Mouse (Mus musculus): ENCODE data around the gene Rgl1. TPM values are rescaled to one million over a fixed set of nuclear protein-coding genes. Genes with fewer than 3 reads are reported as not detected.
"Not testable (repeated sequence)": the region's sequence is repeated elsewhere in the genome, so short reads cannot be mapped to it uniquely, and the experiment has no call there.

Rgl1 gene
- polyA plus RNA-seq, 1 experiment from 2014 or later = 18.2 TPM

- peak; percentile 58; the same call in 1 of the 2 replicates for ATAC-seq (ENCODE audit: low FRiP score, low read depth)
- Histone ChIP-seq H3K9ac (replicated peaks) (no peak overlapping the region), H3K4me1 (no peaks in the 10 kb centered on the region), H3K4me2 (replicated peaks) (no peak overlapping the region), H3K36me3 (peaks cover 20% of the 10 kb centered on the region), H3K27ac (replicated peaks) (no peak overlapping the region), H3K9me3 (no peaks in the 10 kb centered on the region), H3K4me3 (no peak overlapping the region), H3K27me3 (no peaks in the 10 kb centered on the region)
- WGBS = 40% methylated on average over 10 of the region's 10 CpGs
These were observed 13.1 kb upstream of the Rgl1 start for GRCm38 (mm10) chr1:152779071-152779737.

GRCm38 (mm10) chr1:152774601-152775000 is 8.4 kb upstream of the Rgl1 start:
- H3K36me3 ChIP-seq = peaks cover 51% of the 10 kb centered on the region
- 93% methylated on average over 3 of the region's 3 CpGs for WGBS
- not testable (repeated sequence) for H3K4me3 ChIP-seq; H3K9ac ChIP-seq (replicated peaks); H3K4me1 ChIP-seq; H3K27me3 ChIP-seq; H3K4me2 ChIP-seq (replicated peaks); H3K9me3 ChIP-seq; H3K27ac ChIP-seq (replicated peaks); ATAC-seq (ENCODE audit: low FRiP score, low read depth)

GRCm38 (mm10) chr1:152771016-152771415 is 4.9 kb upstream of the Rgl1 start:
- H3K27me3 ChIP-seq = no peaks in the 10 kb centered on the region
- no peak overlapping the region for H3K27ac ChIP-seq (replicated peaks)
- no peak for ATAC-seq (ENCODE audit: low FRiP score, low read depth)
- no peak overlapping the region for H3K9ac ChIP-seq (replicated peaks)
- no peak overlapping the region for H3K4me2 ChIP-seq (replicated peaks)
- WGBS = 91% methylated on average over 9 of the region's 9 CpGs
- peaks cover 44% of the 10 kb centered on the region for H3K36me3 ChIP-seq
- peaks cover 5% of the 10 kb centered on the region; the same call in 1 of the 2 replicates for H3K4me1 ChIP-seq
- no peak overlapping the region for H3K4me3 ChIP-seq
- no peaks in the 10 kb centered on the region for H3K9me3 ChIP-seq

GRCm38 (mm10) chr1:152767749-152768488 is 1.8 kb upstream of the Rgl1 start:
- WGBS = 7% methylated on average over 5 of the region's 5 CpGs
- H3K9me3 ChIP-seq = no peaks in the 10 kb centered on the region
- 0 out of 2 replicates have a peak overlapping the region, but pooled peaks have one; percentile 6 for H3K27ac ChIP-seq (replicated peaks)
- H3K9ac ChIP-seq (replicated peaks) = no peak overlapping the region
- peak overlapping the region; percentile 95 for H3K4me2 ChIP-seq (replicated peaks)
- peak overlapping the region; percentile 76 for H3K4me3 ChIP-seq
- no peak for ATAC-seq (ENCODE audit: low FRiP score, low read depth)
- peaks cover 7% of the 10 kb centered on the region; the same call in 1 of the 2 replicates for H3K27me3 ChIP-seq
- peaks cover 12% of the 10 kb centered on the region; the same call in 1 of the 2 replicates for H3K4me1 ChIP-seq
- H3K36me3 ChIP-seq = peaks cover 19% of the 10 kb centered on the region

- peak; percentile 74 for ATAC-seq (ENCODE audit: low FRiP score, low read depth)
- Histone ChIP-seq H3K4me3 (peak overlapping the region; percentile 76), H3K27me3 (peaks cover 7% of the 10 kb centered on the region; the same call in 1 of the 2 replicates), H3K9me3 (no peaks in the 10 kb centered on the region), H3K9ac (replicated peaks) (peak overlapping the region; percentile 86), H3K4me2 (replicated peaks) (peak overlapping the region; percentile 95), H3K27ac (replicated peaks) (peak overlapping the region; percentile 82), H3K4me1 (peaks cover 12% of the 10 kb centered on the region; the same call in 1 of the 2 replicates), H3K36me3 (peaks cover 11% of the 10 kb centered on the region)
- WGBS = 2% methylated on average over 60 of the region's 60 CpGs
These were observed 925 bp upstream of the Rgl1 start for GRCm38 (mm10) chr1:152766804-152767748.

GRCm38 (mm10) chr1:152761791-152762190 is 4.4 kb downstream of the Rgl1 start:
- no peaks in the 10 kb centered on the region for H3K9me3 ChIP-seq
- no peak overlapping the region for H3K4me2 ChIP-seq (replicated peaks)
- ATAC-seq (ENCODE audit: low FRiP score, low read depth) = no peak
- WGBS = 87% methylated on average over 2 of the region's 2 CpGs
- no peaks in the 10 kb centered on the region for H3K36me3 ChIP-seq
- H3K9ac ChIP-seq (replicated peaks) = no peak overlapping the region
- no peak overlapping the region for H3K4me3 ChIP-seq
- no peak overlapping the region for H3K27ac ChIP-seq (replicated peaks)
- H3K27me3 ChIP-seq = peaks cover 7% of the 10 kb centered on the region; the same call in 1 of the 2 replicates
- peaks cover 7% of the 10 kb centered on the region; the same call in 1 of the 2 replicates for H3K4me1 ChIP-seq

- H3K4me2 ChIP-seq (replicated peaks) = no peak within 1 kb of the TSS
- H3K4me3 ChIP-seq = no peak within 1 kb of the TSS
- H3K36me3 ChIP-seq = no peaks in the 10 kb centered on the region
- no peaks in the 10 kb centered on the region for H3K27me3 ChIP-seq
- H3K9ac ChIP-seq (replicated peaks) = no peak within 1 kb of the TSS
- no peak for ATAC-seq (ENCODE audit: low FRiP score, low read depth)
- peaks cover 5% of the 10 kb centered on the region; the same call in 1 of the 2 replicates for H3K4me1 ChIP-seq
- no peaks in the 10 kb centered on the region for H3K9me3 ChIP-seq
- WGBS = 65% methylated on average over 13 of the region's 13 CpGs
- no peak within 1 kb of the TSS for H3K27ac ChIP-seq (replicated peaks)
These were observed 15.7 kb downstream of the Rgl1 start, which contains the start of gene Apobec4 for GRCm38 (mm10) chr1:152750312-152750965. Gene Apobec4, plus strand, starts transcription at chr1:152750551.

GRCm38 (mm10) chr1:152749276-152749675 is 16.9 kb downstream of the Rgl1 start:
- WGBS = 81% methylated on average over 9 of the region's 9 CpGs
- no peak for ATAC-seq (ENCODE audit: low FRiP score, low read depth)
- no peaks in the 10 kb centered on the region for H3K36me3 ChIP-seq

GRCm38 (mm10) chr1:152746426-152746825 is 19.7 kb downstream of the Rgl1 start:
- Histone ChIP-seq H3K9me3 (no peaks in the 10 kb centered on the region), H3K27me3 (no peaks in the 10 kb centered on the region), H3K4me1 (peaks cover 5% of the 10 kb centered on the region; the same call in 1 of the 2 replicates), H3K9ac (replicated peaks) (no peak overlapping the region), H3K4me2 (replicated peaks) (no peak overlapping the region), H3K4me3 (no peak overlapping the region), H3K36me3 (no peaks in the 10 kb centered on the region), H3K27ac (replicated peaks) (no peak overlapping the region)
- WGBS = 2% methylated on average over 5 of the region's 5 CpGs
- peak; percentile 63 for ATAC-seq (ENCODE audit: low FRiP score, low read depth)

More at GRCm38 (mm10) chr1:152749276-152749675, 16.9 kb downstream of the Rgl1 start:
- Histone ChIP-seq H3K4me2 (replicated peaks) (no peak overlapping the region), H3K9me3 (no peaks in the 10 kb centered on the region), H3K4me1 (peaks cover 5% of the 10 kb centered on the region; the same call in 1 of the 2 replicates), H3K27me3 (no peaks in the 10 kb centered on the region), H3K9ac (replicated peaks) (no peak overlapping the region), H3K27ac (replicated peaks) (no peak overlapping the region), H3K4me3 (no peak overlapping the region)

- no peak overlapping the region for H3K9ac ChIP-seq (replicated peaks)
- H3K4me1 ChIP-seq = no peaks in the 10 kb centered on the region
- no peak overlapping the region for H3K27ac ChIP-seq (replicated peaks)
- no peaks in the 10 kb centered on the region for H3K27me3 ChIP-seq
- H3K9me3 ChIP-seq = no peaks in the 10 kb centered on the region
- ATAC-seq (ENCODE audit: low FRiP score, low read depth) = no peak
- no peak overlapping the region for H3K4me2 ChIP-seq (replicated peaks)
- no peaks in the 10 kb centered on the region for H3K36me3 ChIP-seq
- H3K4me3 ChIP-seq = no peak overlapping the region
- whole genome bisulfite sequencing = 71% methylated on average over 15 of the region's 15 CpGs
These were observed 22.9 kb downstream of the Rgl1 start for GRCm38 (mm10) chr1:152743095-152743826.
